Mouse (Mus musculus): ENCODE results near the gene Slc5a5.

- TF ChIP-seq EP300 (IDR thresholded peaks at IDR 0.05; ENCODE audit: low read depth): no peak
- TF ChIP-seq CTCF (IDR thresholded peaks at IDR 0.05; ENCODE audit: low read depth): no peak
These were observed 55.9 kb downstream of the Slc5a5 start for GRCm38 (mm10) chr8:70836666-70837065.

Measured in liver, embryonic 14.5 days (tissue).